Mouse (Mus musculus): ENCODE measurements around the gene Rspo1.

Rspo1 gene

GRCm38 (mm10) chr4:124972316-124972715, 13.9 kb upstream of the Rspo1 start:
- in situ Hi-C loops (cut with MseI, MboI): no loop called here

- in situ Hi-C loops (cut with MseI, MboI): no loop called here
Measured at GRCm38 (mm10) chr4:124973296-124973695, 12.9 kb upstream of the Rspo1 start.

- in situ Hi-C loops (cut with MseI, MboI): no loop called here
Measured at GRCm38 (mm10) chr4:124978201-124978600, 8.0 kb upstream of the Rspo1 start.

GRCm38 (mm10) chr4:124983893-124984526, 2.2 kb upstream of the Rspo1 start:
- in situ Hi-C loops (cut with MseI, MboI): no loop called here

- in situ Hi-C loops (cut with MseI, MboI): no loop called here
Measured at GRCm38 (mm10) chr4:124984871-124985670, 1.2 kb upstream of the Rspo1 start.

- in situ Hi-C loops (cut with MseI, MboI): no loop called here
Measured at GRCm38 (mm10) chr4:124986739-124987710, 795 bp downstream of the Rspo1 start.

GRCm38 (mm10) chr4:124987711-124988097, 1.5 kb downstream of the Rspo1 start:
- in situ Hi-C loops (cut with MseI, MboI): no loop called here

- in situ Hi-C loops (cut with MseI, MboI): no loop called here
Measured at GRCm38 (mm10) chr4:124988382-124988781, 2.2 kb downstream of the Rspo1 start.

- in situ Hi-C loops (cut with MseI, MboI): no loop called here
Measured at GRCm38 (mm10) chr4:124989787-124990253, 3.6 kb downstream of the Rspo1 start.

GRCm38 (mm10) chr4:124990325-124990724, 4.1 kb downstream of the Rspo1 start:
- in situ Hi-C loops (cut with MseI, MboI): no loop called here

GRCm38 (mm10) chr4:124997479-124998147, 11.4 kb downstream of the Rspo1 start:
- in situ Hi-C loops (cut with MseI, MboI): no loop called here

GRCm38 (mm10) chr4:124999548-124999947, 13.3 kb downstream of the Rspo1 start:
- in situ Hi-C loops (cut with MseI, MboI): no loop called here

- in situ Hi-C loops (cut with MseI, MboI): no loop called here
Measured at GRCm38 (mm10) chr4:125002978-125003377, 16.7 kb downstream of the Rspo1 start.

- in situ Hi-C loops (cut with MseI, MboI): no loop called here
Measured at GRCm38 (mm10) chr4:125004886-125005285, 18.7 kb downstream of the Rspo1 start.

- in situ Hi-C loops (cut with MseI, MboI): no loop called here
Measured at GRCm38 (mm10) chr4:125007460-125007859, 21.2 kb downstream of the Rspo1 start.

- in situ Hi-C loops (cut with MseI, MboI): no loop called here
Measured at GRCm38 (mm10) chr4:125008220-125008619, 22.0 kb downstream of the Rspo1 start.

- in situ Hi-C loops (cut with MseI, MboI): no loop called here
Measured at GRCm38 (mm10) chr4:125008712-125009111, 22.5 kb downstream of the Rspo1 start.

- in situ Hi-C loops (cut with MseI, MboI): no loop called here
Measured at GRCm38 (mm10) chr4:125015806-125016635, 29.8 kb downstream of the Rspo1 start, which contains the start of gene Gnl2. Gene Gnl2, plus strand, starts transcription at chr4:125016585.

GRCm38 (mm10) chr4:125017431-125017830, 31.2 kb downstream of the Rspo1 start:
- in situ Hi-C loops (cut with MseI, MboI): no loop called here
